Mouse (Mus musculus) thymus, adult 2 months (tissue): ENCODE results near the gene Syce3.

Experiments
- CTCF ChIP-seq: fragments of 200-500 bp; IDR thresholded peaks from 2 replicates; pipeline ENCODE4 v1.5.1; 2012; ENCODE audit warnings: mild to moderate bottlenecking, control low read depth, low read length, moderate library complexity, borderline replicate concordance; ENCODE audit not compliant: control insufficient read depth, poor library complexity, insufficient read depth; ENCODE audit errors: extremely low read depth
- POLR2A ChIP-seq: fragments of 200-500 bp; IDR thresholded peaks from 2 replicates; pipeline ENCODE4 v1.6.1; 2012; ENCODE audit warnings: mild to moderate bottlenecking, low read length, control low read depth, moderate library complexity; ENCODE audit not compliant: control insufficient read depth, poor library complexity, insufficient read depth; ENCODE audit errors: extremely low read depth

GRCm38 (mm10) chr15:89430341-89430740 is 20.0 kb upstream of the Syce3 start:
- TF ChIP-seq CTCF, result no peak
- TF ChIP-seq POLR2A, result no peak
